Mouse (Mus musculus) megakaryocyte progenitor cell, adult 5-6 weeks (primary cell): Measurements from ENCODE around the gene Prss1. TPM values are rescaled to one million over a fixed set of nuclear protein-coding genes. Genes with fewer than 3 reads are reported as not detected.
"Not testable (repeated sequence)": the region's sequence is repeated elsewhere in the genome, so short reads cannot be mapped to it uniquely, and the experiment has no call there.

ENCODE experiments used
- ATAC-seq: replicated peaks from 2 replicates; pipeline ENCODE4 v1.8.0; 2016; ENCODE audit warnings: mild to moderate bottlenecking, moderate TSS enrichment, inconsistent platforms; ENCODE audit not compliant: poor library complexity
- total RNA-seq, 2 experiments: library from RNA; stranded (forward) in 1 of 2; stranded (reverse) in 1 of 2; fragments of 157-497, 149-512 nt in 1 of 2; fragments of 200-1000 nt in 1 of 2; gene quantifications; 2 replicates each; pipeline versions ENCODE4 v1.2.3 to v1.2.4; 2015 to 2017

Gene Prss1
- total RNA-seq (2015) (not detected in 2 replicates), total RNA-seq (2017) (not detected in 2 replicates)

DNA sequence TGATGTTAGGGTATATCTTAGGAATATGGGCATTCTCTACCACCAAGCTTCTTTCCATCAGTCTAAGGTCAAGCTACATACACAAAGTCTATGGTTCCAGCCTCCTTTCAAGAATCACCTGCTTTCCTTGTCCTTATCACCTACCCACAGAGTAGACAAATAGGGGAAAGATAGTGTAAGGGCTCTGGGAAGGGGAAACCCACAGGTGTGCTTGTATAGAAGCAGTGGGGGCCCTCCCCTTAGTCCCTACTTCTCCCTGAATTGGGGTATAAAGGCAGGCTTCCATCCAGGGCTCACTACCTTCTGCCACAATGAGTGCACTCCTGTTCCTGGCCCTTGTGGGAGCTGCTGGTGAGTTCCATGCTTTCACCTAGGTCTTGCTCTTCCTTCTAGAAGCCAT, at the start of gene Prss1:
TSS of gene Prss1 (plus strand) at position 301 of the 400 bp plus-strand sequence.
- ATAC-seq: not testable (repeated sequence)

DNA sequence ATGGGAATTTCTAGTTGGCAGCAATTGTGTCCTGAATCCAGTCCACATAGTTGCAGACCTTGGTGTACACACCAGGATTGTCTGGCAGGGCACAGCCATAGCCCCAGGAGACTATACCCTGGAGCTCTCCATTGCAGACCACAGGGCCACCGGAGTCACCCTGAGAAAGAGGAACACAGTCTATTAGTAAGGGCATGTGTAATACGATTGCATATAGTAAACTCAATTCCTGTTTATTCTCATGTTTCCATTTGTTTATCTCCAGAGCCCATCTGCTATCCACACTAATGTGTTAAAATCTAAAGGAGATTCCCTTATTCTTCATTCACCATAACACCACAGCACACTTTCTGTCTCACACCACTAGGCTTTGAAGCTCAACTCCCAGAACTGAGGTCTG, 16.5 kb upstream of the Prss1 start:
- ATAC-seq: peak; percentile 66

DNA sequence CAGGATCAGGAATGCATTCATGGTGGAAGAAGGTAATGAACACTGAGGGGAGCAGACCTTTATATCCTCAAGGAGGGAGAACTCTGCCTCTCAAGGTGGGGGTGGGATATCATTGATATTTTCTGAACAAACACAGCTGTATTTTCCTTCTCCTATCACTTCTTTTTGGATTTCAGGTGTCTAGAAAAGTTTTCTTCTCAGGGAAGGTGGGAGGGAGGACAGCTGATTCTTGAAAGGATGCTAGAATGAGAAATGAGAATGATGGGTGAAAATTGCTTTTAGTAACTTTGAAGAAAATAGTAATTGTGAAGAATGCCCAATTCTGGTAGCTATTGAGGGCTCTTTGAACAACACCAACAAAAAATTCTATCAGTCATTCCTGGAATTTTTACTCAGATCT, 12.7 kb upstream of the Prss1 start, which contains the start of gene Gm10334:
TSS of gene Gm10334 (minus strand) at position 101 of the 400 bp plus-strand sequence.
- ATAC-seq: not testable (repeated sequence)

DNA sequence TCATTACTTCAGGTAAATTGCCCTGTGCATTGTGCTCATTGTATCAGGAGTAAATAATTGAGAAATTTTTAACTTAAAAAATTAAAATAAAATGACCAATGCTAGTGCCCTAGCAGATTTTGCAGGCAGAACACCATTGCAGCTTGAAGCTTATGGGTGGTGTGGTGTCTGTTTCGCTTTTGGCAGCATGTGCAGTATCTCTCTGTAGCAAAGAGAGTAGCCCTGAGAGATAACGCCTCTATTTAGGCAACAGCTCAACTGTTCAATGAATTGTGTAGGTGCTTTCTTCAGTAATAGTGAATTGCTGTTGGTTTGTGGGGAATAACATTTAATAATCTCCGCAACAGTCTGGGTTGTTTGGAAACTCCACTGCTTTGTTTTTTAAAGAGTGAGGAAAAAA, 40.6 kb downstream of the Prss1 start:
- ATAC-seq: peak; percentile 73

DNA sequence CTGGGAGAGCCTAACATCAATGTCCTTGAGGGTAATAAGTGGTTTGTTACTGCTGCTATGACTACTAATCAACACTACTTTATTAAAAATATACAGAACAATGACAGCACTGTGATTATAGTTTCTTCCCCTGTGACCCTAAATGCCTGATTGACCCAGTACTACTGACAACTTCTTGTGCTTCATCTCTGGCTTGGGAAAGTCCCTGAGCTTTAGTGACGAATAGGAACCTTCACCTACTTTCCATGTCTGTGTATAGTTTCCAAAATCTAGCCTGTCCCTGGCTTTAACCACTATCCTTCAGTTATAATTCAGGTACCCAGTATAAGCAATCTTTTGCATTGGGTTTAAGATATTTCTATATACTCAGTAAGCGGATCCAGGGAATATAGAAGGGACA, 46.2 kb downstream of the Prss1 start:
- no peak for ATAC-seq

DNA sequence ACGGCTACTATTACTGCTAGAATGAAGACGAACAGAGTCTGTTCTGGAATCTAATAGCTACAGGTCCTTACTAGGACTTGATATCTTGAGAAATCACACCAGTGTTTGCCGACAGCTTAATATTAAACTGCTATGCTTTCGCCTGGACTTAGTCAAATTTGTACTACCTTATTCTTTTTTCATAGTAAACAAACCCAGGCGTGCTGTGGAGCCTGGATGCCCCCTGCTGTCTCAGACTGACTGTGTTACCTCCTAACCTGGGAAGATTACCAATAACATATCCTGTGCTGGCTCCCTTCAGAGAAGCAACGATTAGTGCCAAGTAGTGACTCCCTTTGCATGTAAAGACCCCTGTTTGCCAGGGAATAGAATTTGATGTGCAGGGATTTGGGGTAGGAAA, 46.6 kb downstream of the Prss1 start:
- peak; percentile 69 for ATAC-seq

Other genes with a start within 250 kb of the Prss1 start
- not detected in 2 replicates for gene Try4, start 156.7 kb upstream of the Prss1 start, total RNA-seq (2015)
- not detected in 2 replicates for gene Try4, start 156.7 kb upstream of the Prss1 start, total RNA-seq (2017)
- gene Try5, start 142.1 kb upstream of the Prss1 start, total RNA-seq (2015): not detected in 2 replicates
- not detected in 2 replicates for gene Try5, start 142.1 kb upstream of the Prss1 start, total RNA-seq (2017)
- 0.22 TPM in 1 of 2 replicates, not detected in the other for gene Try10, start 104.8 kb upstream of the Prss1 start, total RNA-seq (2015)
- gene Try10, start 104.8 kb upstream of the Prss1 start, total RNA-seq (2017): not detected in 2 replicates
- not detected in 2 replicates for gene Prss3, start 81.3 kb upstream of the Prss1 start, total RNA-seq (2015)
- not detected in 2 replicates for gene Prss3, start 81.3 kb upstream of the Prss1 start, total RNA-seq (2017)
- not detected in 2 replicates for gene Gm5771, start 66.6 kb upstream of the Prss1 start, total RNA-seq (2015)
- not detected in 2 replicates for gene Gm5771, start 66.6 kb upstream of the Prss1 start, total RNA-seq (2017)
- not detected in 2 replicates for gene Gm10334, start 12.8 kb upstream of the Prss1 start, total RNA-seq (2015)
- gene Gm10334, start 12.8 kb upstream of the Prss1 start, total RNA-seq (2017): not detected in 2 replicates
- not detected in 2 replicates for gene Prss2, start 62.9 kb downstream of the Prss1 start, total RNA-seq (2015)
- gene Prss2, start 62.9 kb downstream of the Prss1 start, total RNA-seq (2017): not detected in 2 replicates
- 0.15 and 4.2 TPM in 2 replicates for gene Ephb6, start 146.6 kb downstream of the Prss1 start, total RNA-seq (2015)
- 1.7 and 2.6 TPM in 2 replicates for gene Ephb6, start 146.6 kb downstream of the Prss1 start, total RNA-seq (2017)
- not detected in 2 replicates for gene Trpv6, start 177.5 kb downstream of the Prss1 start, total RNA-seq (2015)
- not detected in 2 replicates for gene Trpv6, start 177.5 kb downstream of the Prss1 start, total RNA-seq (2017)
- gene Trpv5, start 221.8 kb downstream of the Prss1 start, total RNA-seq (2015): 0.10 TPM in 1 of 2 replicates, not detected in the other
- not detected in 2 replicates for gene Trpv5, start 221.8 kb downstream of the Prss1 start, total RNA-seq (2017)
- not detected in 2 replicates for gene Llcfc1, start 225.5 kb downstream of the Prss1 start, total RNA-seq (2015)
- gene Llcfc1, start 225.5 kb downstream of the Prss1 start, total RNA-seq (2017): not detected in 2 replicates
- gene Kel, start 245.4 kb downstream of the Prss1 start, total RNA-seq (2015): 15.2 and 34.6 TPM in 2 replicates
- gene Kel, start 245.4 kb downstream of the Prss1 start, total RNA-seq (2017): 4.7 and 9.3 TPM in 2 replicates